Mouse (Mus musculus): ENCODE measurements at regions not wholly inside any gene's neighbourhood (a gene's known extent, or its start where the extent isn't known, plus 50 kb on each side); places are given as distances from the start of the nearest gene placed in this dataset.

DNA sequence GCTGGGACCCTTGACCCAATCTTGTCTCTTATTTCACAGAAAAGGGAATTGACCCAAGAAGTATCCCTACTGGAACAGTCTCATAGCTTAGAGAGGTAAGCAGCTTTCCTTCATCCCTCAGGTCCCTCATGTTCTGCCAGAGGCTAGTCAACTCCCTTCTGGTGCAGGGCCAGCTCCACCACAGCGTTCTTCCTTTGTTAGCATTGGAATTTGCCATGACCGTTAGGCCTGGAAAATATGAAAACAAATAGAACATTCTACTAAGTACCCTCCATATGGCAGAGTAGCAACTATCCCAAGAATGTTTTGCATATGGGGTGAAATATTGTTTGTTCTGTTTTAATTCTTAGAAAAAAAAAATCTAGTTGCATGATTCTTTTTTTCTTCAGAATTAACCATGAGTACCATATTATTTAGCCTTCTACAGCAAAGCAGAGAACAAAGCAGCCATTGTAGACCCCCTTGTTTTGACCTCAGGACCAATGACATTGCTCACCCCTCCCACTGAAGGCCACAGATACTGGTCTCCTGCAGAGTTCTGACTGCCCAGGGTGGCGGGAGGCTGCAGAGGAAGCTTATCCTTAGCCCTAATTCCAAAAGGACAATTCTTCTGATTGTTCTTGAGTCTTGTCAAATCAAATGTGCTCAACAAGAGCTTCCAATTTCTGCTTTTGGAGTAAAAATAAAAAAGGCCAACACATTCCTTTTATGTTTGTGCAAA lies 78.1 kb upstream of the Ehbp1 start:
- Histone ChIP-seq H3K9me3 (replicated peaks; ENCODE audit: control insufficient read depth, insufficient read depth, low read length, poor library complexity, severe bottlenecking) (no peaks in the 10 kb centered on the region), H3K36me3 (ENCODE audit: control insufficient read depth, insufficient read depth, low read length, poor library complexity, severe bottlenecking) (no peaks in the 10 kb centered on the region), H3K4me3 (ENCODE audit: low read depth, low read length) (no peak overlapping the region), H3K9ac (ENCODE audit: low read depth, poor library complexity, severe bottlenecking) (no peak overlapping the region), H3K4me1 (ENCODE audit: control insufficient read depth, insufficient read depth, low read length) (no peaks in the 10 kb centered on the region), H3K27ac (ENCODE audit: insufficient read depth, low read length) (no peak overlapping the region), H3K27me3 (ENCODE audit: control insufficient read depth, insufficient read depth, low read length, poor library complexity, severe bottlenecking) (no peaks in the 10 kb centered on the region)
- TF ChIP-seq CTCF (IDR thresholded peaks at IDR 0.05; ENCODE audit: low read depth, low read length) (no peak), POLR2A (IDR thresholded peaks at IDR 0.05; ENCODE audit: insufficient read depth, low read length) (no peak), EP300 (IDR thresholded peaks at IDR 0.05; ENCODE audit: insufficient read depth, low read depth, low read length) (no peak)

DNA sequence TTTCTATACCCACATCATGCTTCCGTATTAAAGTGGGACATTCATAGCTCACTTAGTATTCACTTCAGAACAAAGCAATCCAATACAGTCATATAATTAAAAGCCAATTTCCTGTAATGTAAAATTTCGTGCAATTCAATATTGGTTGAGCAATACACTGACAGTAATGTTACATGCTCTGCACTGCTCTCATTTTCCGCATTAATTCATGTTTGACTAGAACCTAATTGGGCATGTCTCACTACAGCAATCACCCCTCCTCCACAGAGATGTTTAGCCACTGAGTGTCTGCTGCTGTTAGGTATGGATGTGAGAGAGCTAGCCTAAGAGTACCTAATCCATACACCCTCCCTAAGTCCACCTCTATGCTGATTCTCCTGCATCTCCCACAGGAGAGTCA lies 79.7 kb upstream of the Ehbp1 start:
- TF ChIP-seq CTCF (IDR thresholded peaks at IDR 0.05; ENCODE audit: low read depth, low read length), result no peak
- TF ChIP-seq POLR2A (IDR thresholded peaks at IDR 0.05; ENCODE audit: insufficient read depth, low read length), result no peak
- no peak for TF ChIP-seq EP300 (IDR thresholded peaks at IDR 0.05; ENCODE audit: insufficient read depth, low read depth, low read length)
- Histone ChIP-seq H3K27ac (ENCODE audit: insufficient read depth, low read length) (no peak overlapping the region), H3K27me3 (ENCODE audit: control insufficient read depth, insufficient read depth, low read length, poor library complexity, severe bottlenecking) (no peaks in the 10 kb centered on the region), H3K4me3 (ENCODE audit: low read depth, low read length) (no peak overlapping the region), H3K9me3 (replicated peaks; ENCODE audit: control insufficient read depth, insufficient read depth, low read length, poor library complexity, severe bottlenecking) (no peaks in the 10 kb centered on the region), H3K36me3 (ENCODE audit: control insufficient read depth, insufficient read depth, low read length, poor library complexity, severe bottlenecking) (no peaks in the 10 kb centered on the region), H3K9ac (ENCODE audit: low read depth, poor library complexity, severe bottlenecking) (no peak overlapping the region), H3K4me1 (ENCODE audit: control insufficient read depth, insufficient read depth, low read length) (no peaks in the 10 kb centered on the region)

DNA sequence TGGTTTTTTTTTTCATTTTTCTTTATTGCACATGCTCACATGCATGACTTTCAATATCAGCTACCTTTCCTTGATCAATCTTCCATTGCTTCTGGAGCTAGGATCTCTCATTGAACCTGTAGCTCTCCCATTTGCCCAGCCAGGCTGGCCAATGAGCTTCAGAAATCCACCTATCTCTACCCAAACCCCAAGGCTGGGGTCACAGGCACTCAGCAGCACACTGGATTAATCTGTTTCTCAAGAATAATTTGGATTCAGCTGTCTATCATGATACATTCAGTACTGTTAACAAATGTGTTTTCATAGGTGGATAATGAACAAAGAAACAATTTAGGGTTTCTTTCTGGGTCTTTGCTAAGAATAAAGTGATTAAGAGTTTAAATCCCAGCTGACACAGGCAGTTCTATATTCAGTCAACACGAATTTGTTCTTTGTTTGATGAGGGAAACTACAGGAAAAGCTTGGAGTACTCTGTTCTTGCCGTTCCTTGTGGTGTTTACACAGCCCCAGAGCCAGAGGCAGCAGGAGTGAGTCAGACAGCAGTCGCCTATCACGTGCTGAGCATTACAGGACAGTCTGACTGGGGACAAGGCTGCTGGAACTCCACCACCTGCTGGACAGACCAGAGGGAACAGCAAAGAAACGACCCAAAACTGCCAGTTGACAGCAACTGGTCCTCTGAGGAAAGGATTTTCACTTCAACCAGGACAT lies 74.6 kb upstream of the Tmem17 start:
- Histone ChIP-seq H3K27ac (ENCODE audit: insufficient read depth, low read length) (no peak overlapping the region), H3K27me3 (ENCODE audit: control insufficient read depth, insufficient read depth, low read length, poor library complexity, severe bottlenecking) (no peaks in the 10 kb centered on the region), H3K4me1 (ENCODE audit: control insufficient read depth, insufficient read depth, low read length) (no peaks in the 10 kb centered on the region), H3K36me3 (ENCODE audit: control insufficient read depth, insufficient read depth, low read length, poor library complexity, severe bottlenecking) (no peaks in the 10 kb centered on the region), H3K9me3 (replicated peaks; ENCODE audit: control insufficient read depth, insufficient read depth, low read length, poor library complexity, severe bottlenecking) (no peaks in the 10 kb centered on the region), H3K9ac (ENCODE audit: low read depth, poor library complexity, severe bottlenecking) (no peak overlapping the region), H3K4me3 (ENCODE audit: low read depth, low read length) (no peak overlapping the region)
- TF ChIP-seq CTCF (IDR thresholded peaks at IDR 0.05; ENCODE audit: low read depth, low read length) (peak; percentile 47), EP300 (IDR thresholded peaks at IDR 0.05; ENCODE audit: insufficient read depth, low read depth, low read length) (peak; percentile 54; the same call in 1 of the 2 replicates), POLR2A (IDR thresholded peaks at IDR 0.05; ENCODE audit: insufficient read depth, low read length) (no peak)

DNA sequence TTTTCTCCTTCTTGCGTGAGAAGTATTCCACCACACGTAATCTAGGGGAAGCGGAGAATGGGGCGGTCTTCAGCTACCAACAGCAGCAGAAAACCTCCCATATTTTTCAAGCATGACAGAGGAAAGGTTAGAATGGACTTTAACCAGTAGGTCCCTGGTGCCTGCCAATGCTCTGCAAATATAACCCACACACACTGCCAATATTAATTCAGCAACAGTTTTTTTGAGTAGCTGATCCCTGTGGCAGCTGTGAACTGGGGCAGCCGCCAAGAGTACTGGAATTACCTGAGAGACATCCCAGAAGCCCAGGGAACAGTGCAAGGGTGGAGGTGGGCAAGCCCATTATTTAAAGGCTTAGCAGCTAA lies 74.1 kb upstream of the Tmem17 start:
- Histone ChIP-seq H3K4me1 (ENCODE audit: control insufficient read depth, insufficient read depth, low read length) (no peaks in the 10 kb centered on the region), H3K27ac (ENCODE audit: insufficient read depth, low read length) (no peak overlapping the region), H3K36me3 (ENCODE audit: control insufficient read depth, insufficient read depth, low read length, poor library complexity, severe bottlenecking) (no peaks in the 10 kb centered on the region), H3K9ac (ENCODE audit: low read depth, poor library complexity, severe bottlenecking) (no peak overlapping the region), H3K4me3 (ENCODE audit: low read depth, low read length) (no peak overlapping the region), H3K27me3 (ENCODE audit: control insufficient read depth, insufficient read depth, low read length, poor library complexity, severe bottlenecking) (no peaks in the 10 kb centered on the region), H3K9me3 (replicated peaks; ENCODE audit: control insufficient read depth, insufficient read depth, low read length, poor library complexity, severe bottlenecking) (no peaks in the 10 kb centered on the region)
- no peak for TF ChIP-seq CTCF (IDR thresholded peaks at IDR 0.05; ENCODE audit: low read depth, low read length)
- no peak for TF ChIP-seq POLR2A (IDR thresholded peaks at IDR 0.05; ENCODE audit: insufficient read depth, low read length)
- no peak for TF ChIP-seq EP300 (IDR thresholded peaks at IDR 0.05; ENCODE audit: insufficient read depth, low read depth, low read length)

DNA sequence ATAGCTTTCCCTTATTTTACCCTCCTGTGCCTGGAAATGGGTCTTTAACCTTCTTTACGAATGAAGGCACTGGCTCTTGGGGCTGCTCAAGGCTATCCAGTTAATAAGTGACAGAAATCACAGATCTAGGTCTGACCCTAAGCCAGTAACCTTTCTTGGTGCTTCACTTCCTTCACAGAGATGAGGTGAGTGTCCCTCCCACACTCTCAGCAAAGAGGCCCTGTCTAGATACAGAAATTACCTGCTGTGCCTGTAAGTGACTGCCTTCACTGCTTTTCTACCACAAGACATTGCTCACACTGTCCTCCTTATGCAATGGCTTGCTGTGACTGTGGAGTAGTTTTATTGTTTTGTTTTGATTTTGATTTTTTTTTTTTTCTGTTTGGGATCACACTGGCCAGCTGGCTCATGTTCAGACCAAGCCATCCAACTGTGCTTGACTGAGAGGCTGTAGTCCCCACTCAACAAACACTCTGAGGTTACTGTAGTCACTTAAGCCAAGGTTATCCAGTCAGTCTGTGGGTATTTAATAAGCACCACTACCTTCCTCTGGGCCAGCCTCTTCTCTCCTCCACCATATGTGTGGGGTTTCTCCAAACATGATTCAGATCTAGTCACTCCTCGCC lies 73.3 kb upstream of the Tmem17 start:
- no peak overlapping the region for H3K27ac ChIP-seq (ENCODE audit: insufficient read depth, low read length)
- no peak overlapping the region for H3K4me3 ChIP-seq (ENCODE audit: low read depth, low read length)

DNA sequence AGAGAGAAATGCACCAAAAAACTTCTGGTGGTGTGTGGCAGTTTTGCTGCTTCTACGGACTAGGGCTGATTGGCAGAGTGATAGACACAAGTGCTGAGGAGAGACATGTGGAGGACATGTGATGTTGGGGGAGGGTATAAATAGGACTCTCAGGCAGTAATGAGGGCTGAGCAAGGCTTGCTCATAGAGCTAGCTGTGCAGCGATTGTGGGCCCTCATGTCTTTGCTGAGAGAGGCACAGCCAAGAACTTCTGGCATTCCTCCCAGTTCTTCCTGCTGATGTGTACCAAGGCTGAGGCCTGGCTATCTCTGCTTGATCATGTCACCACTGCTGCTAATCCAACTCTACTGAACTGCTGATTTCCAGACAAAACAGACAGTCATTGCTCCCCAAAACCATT lies 71.4 kb upstream of the Tmem17 start:
- no peak overlapping the region for H3K27ac ChIP-seq (ENCODE audit: insufficient read depth, low read length)
- no peaks in the 10 kb centered on the region for H3K36me3 ChIP-seq (ENCODE audit: control insufficient read depth, insufficient read depth, low read length, poor library complexity, severe bottlenecking)
- H3K9me3 ChIP-seq (replicated peaks; ENCODE audit: control insufficient read depth, insufficient read depth, low read length, poor library complexity, severe bottlenecking), result no peaks in the 10 kb centered on the region
- H3K9ac ChIP-seq (ENCODE audit: low read depth, poor library complexity, severe bottlenecking), result no peak overlapping the region
- no peak for TF ChIP-seq POLR2A (IDR thresholded peaks at IDR 0.05; ENCODE audit: insufficient read depth, low read length)
- TF ChIP-seq CTCF (IDR thresholded peaks at IDR 0.05; ENCODE audit: low read depth, low read length), result no peak
- no peaks in the 10 kb centered on the region for H3K4me1 ChIP-seq (ENCODE audit: control insufficient read depth, insufficient read depth, low read length)
- H3K27me3 ChIP-seq (ENCODE audit: control insufficient read depth, insufficient read depth, low read length, poor library complexity, severe bottlenecking), result no peaks in the 10 kb centered on the region
- no peak overlapping the region for H3K4me3 ChIP-seq (ENCODE audit: low read depth, low read length)

More for the DNA sequence above, 73.3 kb upstream of the Tmem17 start:
- Histone ChIP-seq H3K36me3 (ENCODE audit: control insufficient read depth, insufficient read depth, low read length, poor library complexity, severe bottlenecking) (no peaks in the 10 kb centered on the region), H3K9ac (ENCODE audit: low read depth, poor library complexity, severe bottlenecking) (no peak overlapping the region), H3K4me1 (ENCODE audit: control insufficient read depth, insufficient read depth, low read length) (no peaks in the 10 kb centered on the region), H3K27me3 (ENCODE audit: control insufficient read depth, insufficient read depth, low read length, poor library complexity, severe bottlenecking) (no peaks in the 10 kb centered on the region), H3K9me3 (replicated peaks; ENCODE audit: control insufficient read depth, insufficient read depth, low read length, poor library complexity, severe bottlenecking) (no peaks in the 10 kb centered on the region)
- TF ChIP-seq CTCF (IDR thresholded peaks at IDR 0.05; ENCODE audit: low read depth, low read length), result no peak
- no peak for TF ChIP-seq EP300 (IDR thresholded peaks at IDR 0.05; ENCODE audit: insufficient read depth, low read depth, low read length)
